Mouse (Mus musculus): ENCODE results near the gene Rapgef6. TPM values are rescaled to one million over a fixed set of nuclear protein-coding genes. Genes with fewer than 3 reads are reported as not detected.

The Rapgef6 gene
- total RNA-seq (2014; rRNA removed) (62.9 and 88.4 TPM in 2 replicates), polyA plus RNA-seq (2015; fragmentation: Nextera tagmentation; extraction: Ambion mirVana) (28.8 and 33.4 TPM in 2 replicates)

GRCm38 (mm10) chr11:54522529-54523430 lies at the start of gene Rapgef6:
Gene Rapgef6 (plus strand): TSS chr11:54522847.
- Histone ChIP-seq H3K4me3 (ENCODE audit: low read depth, low read length) (peak within 1 kb of the TSS; percentile 83), H3K4me2 (ENCODE audit: low read depth, low read length, poor library complexity, severe bottlenecking) (peak within 1 kb of the TSS; percentile 64), H3K4me1 (ENCODE audit: insufficient read depth, low read length) (peaks cover 15% of the 10 kb centered on the region; the same call in 1 of the 2 replicates), H3K27me3 (ENCODE audit: insufficient read depth, low read length) (no peaks in the 10 kb centered on the region), H3K9ac (replicated peaks; ENCODE audit: low read length, poor library complexity, severe bottlenecking) (peak within 1 kb of the TSS; percentile 67), H3K36me3 (ENCODE audit: insufficient read depth, low read length) (no peaks in the 10 kb centered on the region), H3K9me3 (ENCODE audit: low read length) (no peaks in the 10 kb centered on the region), H3K27ac (ENCODE audit: low read depth, low read length) (peak within 1 kb of the TSS; percentile 91)
- ATAC-seq (ENCODE audit: low FRiP score) (peak; percentile 98), DNase-seq (ENCODE audit: low spot score) (peak; percentile 99)
- WGBS, result under 1% methylated on average over 73 of the region's 73 CpGs
- no peak for TF ChIP-seq CTCF (IDR thresholded peaks at IDR 0.05)

GRCm38 (mm10) chr11:54478414-54478813 lies 44.2 kb upstream of the Rapgef6 start:
- no peak overlapping the region for H3K4me2 ChIP-seq (ENCODE audit: low read depth, low read length, poor library complexity, severe bottlenecking)
- no peak overlapping the region for H3K9ac ChIP-seq (replicated peaks; ENCODE audit: low read length, poor library complexity, severe bottlenecking)
- no peaks in the 10 kb centered on the region for H3K4me1 ChIP-seq (ENCODE audit: insufficient read depth, low read length)
- H3K4me3 ChIP-seq (ENCODE audit: low read depth, low read length), result no peak overlapping the region
- peak; percentile 56 for TF ChIP-seq CTCF (IDR thresholded peaks at IDR 0.05)
- ATAC-seq (ENCODE audit: low FRiP score) (no peak), DNase-seq (ENCODE audit: low spot score) (no peak)
- H3K27ac ChIP-seq (ENCODE audit: low read depth, low read length), result no peak overlapping the region
- H3K36me3 ChIP-seq (ENCODE audit: insufficient read depth, low read length), result peaks cover 7% of the 10 kb centered on the region
- no peaks in the 10 kb centered on the region for H3K9me3 ChIP-seq (ENCODE audit: low read length)
- H3K27me3 ChIP-seq (ENCODE audit: insufficient read depth, low read length), result no peaks in the 10 kb centered on the region
- WGBS, result 86% methylated on average over 1 of the region's 1 CpGs

GRCm38 (mm10) chr11:54486041-54486440 lies 36.6 kb upstream of the Rapgef6 start:
- no peak overlapping the region for H3K27ac ChIP-seq (ENCODE audit: low read depth, low read length)
- no peaks in the 10 kb centered on the region for H3K9me3 ChIP-seq (ENCODE audit: low read length)
- ATAC-seq (ENCODE audit: low FRiP score) (no peak), DNase-seq (ENCODE audit: low spot score) (no peak)
- no peak for TF ChIP-seq CTCF (IDR thresholded peaks at IDR 0.05)
- no peaks in the 10 kb centered on the region for H3K4me1 ChIP-seq (ENCODE audit: insufficient read depth, low read length)
- H3K4me2 ChIP-seq (ENCODE audit: low read depth, low read length, poor library complexity, severe bottlenecking), result no peak overlapping the region
- WGBS, result 91% methylated on average over 3 of the region's 3 CpGs
- H3K27me3 ChIP-seq (ENCODE audit: insufficient read depth, low read length), result no peaks in the 10 kb centered on the region
- no peak overlapping the region for H3K4me3 ChIP-seq (ENCODE audit: low read depth, low read length)
- H3K9ac ChIP-seq (replicated peaks; ENCODE audit: low read length, poor library complexity, severe bottlenecking), result no peak overlapping the region
- 0 out of 2 replicates have a peak, but pooled peaks cover under 1% of the 10 kb centered on the region for H3K36me3 ChIP-seq (ENCODE audit: insufficient read depth, low read length)

- H3K9me3 ChIP-seq (ENCODE audit: low read length), result no peaks in the 10 kb centered on the region
- H3K36me3 ChIP-seq (ENCODE audit: insufficient read depth, low read length), result peaks cover 5% of the 10 kb centered on the region; the same call in 1 of the 2 replicates
- H3K27me3 ChIP-seq (ENCODE audit: insufficient read depth, low read length), result no peaks in the 10 kb centered on the region
- H3K4me3 ChIP-seq (ENCODE audit: low read depth, low read length), result no peak overlapping the region
- no peak overlapping the region for H3K4me2 ChIP-seq (ENCODE audit: low read depth, low read length, poor library complexity, severe bottlenecking)
- no peak overlapping the region for H3K9ac ChIP-seq (replicated peaks; ENCODE audit: low read length, poor library complexity, severe bottlenecking)
- H3K4me1 ChIP-seq (ENCODE audit: insufficient read depth, low read length), result no peaks in the 10 kb centered on the region
- no peak overlapping the region for H3K27ac ChIP-seq (ENCODE audit: low read depth, low read length)
- DNase-seq (ENCODE audit: low spot score) (no peak), ATAC-seq (ENCODE audit: low FRiP score) (no peak)
- no peak for TF ChIP-seq CTCF (IDR thresholded peaks at IDR 0.05)
- WGBS, result 100% methylated on average over 1 of the region's 1 CpGs
These were observed 30.6 kb upstream of the Rapgef6 start for GRCm38 (mm10) chr11:54491946-54492558.

GRCm38 (mm10) chr11:54492559-54492958 lies 30.1 kb upstream of the Rapgef6 start:
- DNase-seq (ENCODE audit: low spot score) (no peak), ATAC-seq (ENCODE audit: low FRiP score) (no peak)
- H3K27me3 ChIP-seq (ENCODE audit: insufficient read depth, low read length), result no peaks in the 10 kb centered on the region
- TF ChIP-seq CTCF (IDR thresholded peaks at IDR 0.05), result no peak
- H3K4me3 ChIP-seq (ENCODE audit: low read depth, low read length), result no peak overlapping the region
- H3K36me3 ChIP-seq (ENCODE audit: insufficient read depth, low read length), result peaks cover 5% of the 10 kb centered on the region; the same call in 1 of the 2 replicates
- no peaks in the 10 kb centered on the region for H3K9me3 ChIP-seq (ENCODE audit: low read length)
- no peak overlapping the region for H3K4me2 ChIP-seq (ENCODE audit: low read depth, low read length, poor library complexity, severe bottlenecking)
- no peak overlapping the region for H3K27ac ChIP-seq (ENCODE audit: low read depth, low read length)
- no peaks in the 10 kb centered on the region for H3K4me1 ChIP-seq (ENCODE audit: insufficient read depth, low read length)
- no peak overlapping the region for H3K9ac ChIP-seq (replicated peaks; ENCODE audit: low read length, poor library complexity, severe bottlenecking)
- WGBS, result 91% methylated on average over 4 of the region's 4 CpGs

GRCm38 (mm10) chr11:54499838-54500237 lies 22.8 kb upstream of the Rapgef6 start:
- Histone ChIP-seq H3K36me3 (ENCODE audit: insufficient read depth, low read length) (peaks cover 13% of the 10 kb centered on the region; the same call in 1 of the 2 replicates), H3K4me3 (ENCODE audit: low read depth, low read length) (no peak overlapping the region), H3K27me3 (ENCODE audit: insufficient read depth, low read length) (no peaks in the 10 kb centered on the region), H3K27ac (ENCODE audit: low read depth, low read length) (no peak overlapping the region), H3K9me3 (ENCODE audit: low read length) (no peaks in the 10 kb centered on the region), H3K4me1 (ENCODE audit: insufficient read depth, low read length) (no peaks in the 10 kb centered on the region), H3K9ac (replicated peaks; ENCODE audit: low read length, poor library complexity, severe bottlenecking) (no peak overlapping the region), H3K4me2 (ENCODE audit: low read depth, low read length, poor library complexity, severe bottlenecking) (no peak overlapping the region)
- TF ChIP-seq CTCF (IDR thresholded peaks at IDR 0.05), result no peak
- 87% methylated on average over 5 of the region's 5 CpGs for WGBS
- ATAC-seq (ENCODE audit: low FRiP score) (no peak), DNase-seq (ENCODE audit: low spot score) (no peak)

Measured in midbrain, postnatal 0 days (tissue).